ENCODE assay signal across 10 mouse cellular contexts in the genomic region with DNA sequence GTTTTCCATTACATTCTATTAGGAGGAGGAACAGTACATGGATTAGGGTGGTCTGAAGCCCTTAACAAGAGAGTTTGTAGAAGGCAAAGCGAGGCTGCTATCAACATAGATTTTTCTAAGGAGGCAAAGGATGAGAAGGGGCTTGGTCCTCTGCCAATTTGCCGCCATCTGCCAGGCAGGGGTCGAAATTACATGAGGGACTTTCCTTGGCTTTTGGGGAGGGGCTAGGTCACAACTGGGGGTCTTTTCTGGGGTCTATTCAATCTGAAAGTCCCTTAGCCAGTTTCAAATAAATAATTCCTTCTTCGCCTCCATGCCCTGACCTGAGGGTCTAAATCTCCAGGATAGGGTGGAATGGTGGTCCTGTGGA. TPM values are rescaled to one million over a fixed set of nuclear protein-coding genes. Genes with fewer than 3 reads are reported as not detected.
A peak's percentile ranks its signal among the peaks of the same experiment; 100 is the strongest.
DNase-seq lines count a peak whose midpoint lies in the region; ATAC-seq lines count a peak whose summit lies in the region.
"Had no signal": no experiment of that assay in that cellular context is flagged by ENCODE, and none has a peak within 500 bp of the region (broad histone marks: within the 10 kb centered on the region; RNA-seq: fewer than 3 reads in every experiment).

Npas4 (minus strand) TSS at position 61 of the 370 bp plus-strand sequence.

- no peaks in the 10 kb centered on the region for H3K36me3 ChIP-seq in forebrain, embryonic 10.5 days (replicated peaks)
- H3K36me3 ChIP-seq in intestine, embryonic 14.5 days (ENCODE audit: control insufficient read depth, insufficient read depth, low read length) = no peaks in the 10 kb centered on the region
- H3K36me3 ChIP-seq in neural tube, embryonic 14.5 days (ENCODE audit: control insufficient read depth, insufficient read depth, low read length) = no peaks in the 10 kb centered on the region

- H3K27me3 ChIP-seq in forebrain, embryonic 10.5 days (ENCODE audit: poor library complexity, severe bottlenecking) = peaks cover 74% of the 10 kb centered on the region
- H3K27me3 ChIP-seq in intestine, embryonic 14.5 days (replicated peaks; ENCODE audit: control insufficient read depth, insufficient read depth, low read length) = peaks cover 42% of the 10 kb centered on the region
- peaks cover 33% of the 10 kb centered on the region for H3K27me3 ChIP-seq in neural tube, embryonic 14.5 days (ENCODE audit: control insufficient read depth, insufficient read depth, low read length)

- 20% methylated on average over 4 of the region's 4 CpGs for WGBS in forebrain, embryonic 10.5 days
- WGBS in intestine, embryonic 14.5 days = 19% methylated on average over 4 of the region's 4 CpGs
- 18% methylated on average over 4 of the region's 4 CpGs for WGBS in neural tube, embryonic 14.5 days

- H3K9ac ChIP-seq in intestine, embryonic 14.5 days (ENCODE audit: low read length) = no peak within 1 kb of the TSS
- H3K9ac ChIP-seq in neural tube, embryonic 14.5 days (replicated peaks; ENCODE audit: low read depth, low read length) = peak within 1 kb of the TSS; percentile 62

- no peaks in the 10 kb centered on the region for H3K9me3 ChIP-seq in forebrain, embryonic 10.5 days
- no peaks in the 10 kb centered on the region for H3K9me3 ChIP-seq in intestine, embryonic 14.5 days (ENCODE audit: control insufficient read depth, low read length)
- H3K9me3 ChIP-seq in neural tube, embryonic 14.5 days (ENCODE audit: control insufficient read depth, low read length) = no peaks in the 10 kb centered on the region

- peak within 1 kb of the TSS; percentile 35 for H3K4me3 ChIP-seq in forebrain, embryonic 10.5 days
- H3K4me3 ChIP-seq in intestine, embryonic 14.5 days (ENCODE audit: low read depth, low read length) = peak within 1 kb of the TSS; percentile 15; the same call in 1 of the 2 replicates
- H3K4me3 ChIP-seq in neural tube, embryonic 14.5 days (ENCODE audit: low read depth, low read length) = peak within 1 kb of the TSS; percentile 46

- peak within 1 kb of the TSS; percentile 20 for H3K4me2 ChIP-seq in intestine, embryonic 14.5 days (ENCODE audit: low read length)
- H3K4me2 ChIP-seq in neural tube, embryonic 14.5 days (ENCODE audit: low read depth, low read length) = peak within 1 kb of the TSS; percentile 71

- DNase-seq in layer of hippocampus, adult 18-20 months (ENCODE audit: low spot score in 2 of 2) = no peak
- no peak for DNase-seq in layer of hippocampus, adult 9-10 months (ENCODE audit: low spot score)
- no peak for DNase-seq in forebrain, embryonic 10.5 days (ENCODE audit: extremely low spot score, low spot score)
- DNase-seq in intestine, embryonic 14.5 days (ENCODE audit: low spot score) = no peak
- no peak for DNase-seq in layer of hippocampus, postnatal 14 days (ENCODE audit: low spot score in 2 of 2)
- DNase-seq in cerebellum, postnatal 4 days (ENCODE audit: low spot score in 2 of 2) = no peak
- DNase-seq: adrenal gland, adult 8-10 months had no signal

- peaks cover 15% of the 10 kb centered on the region for H3K4me1 ChIP-seq in forebrain, embryonic 10.5 days
- H3K4me1 ChIP-seq in intestine, embryonic 14.5 days (replicated peaks; ENCODE audit: control insufficient read depth, insufficient read depth, low read length) = 0 out of 2 replicates have a peak, but pooled peaks cover 4% of the 10 kb centered on the region
- H3K4me1 ChIP-seq in neural tube, embryonic 14.5 days (ENCODE audit: control insufficient read depth, insufficient read depth, low read length) = peaks cover 17% of the 10 kb centered on the region

- H3K27ac ChIP-seq in forebrain, embryonic 10.5 days = no peak within 1 kb of the TSS
- H3K27ac ChIP-seq in intestine, embryonic 14.5 days (ENCODE audit: low read depth) = no peak within 1 kb of the TSS
- H3K27ac ChIP-seq in neural tube, embryonic 14.5 days (ENCODE audit: low read depth, low read length) = peak within 1 kb of the TSS; percentile 67

- ATAC-seq in intestine, embryonic 14.5 days (replicated peaks; ENCODE audit: low FRiP score, low TSS enrichment, low read depth) = no peak
- ATAC-seq in neural tube, embryonic 14.5 days (ENCODE audit: low read depth) = 0 out of 2 replicates have a peak, but pooled peaks have one; percentile 10
- ATAC-seq in erythroblast, adult 5-6 weeks (replicated peaks; ENCODE audit: low FRiP score, poor library complexity, severe bottlenecking) = no peak

RNA-seq across cellular contexts. Expression of gene Npas4, which starts in this region (rescaled TPM):
- 10 to 100 TPM; 12.4 to 15.1 TPM for total RNA-seq in layer of hippocampus, adult 18-20 months (2021)
- not detected in 2 replicates for polyA plus RNA-seq in forebrain, embryonic 10.5 days (2016; fragmentation: Nextera tagmentation; extraction: Ambion mirVana)
- 0.31 and 0.42 TPM in 2 replicates for polyA plus RNA-seq in intestine, embryonic 14.5 days (2014; fragmentation: Nextera tagmentation; extraction: Ambion mirVana)
- polyA plus RNA-seq in neural tube, embryonic 14.5 days (2014; fragmentation: Nextera tagmentation; extraction: Ambion mirVana) = 0.35 and 0.48 TPM in 2 replicates
- total RNA-seq in erythroblast, adult 5-6 weeks (2015; ENCODE audit: low replicate concordance) = not detected in 2 replicates
- not detected in 2 replicates for total RNA-seq in erythroblast, adult 5-6 weeks (2017; ENCODE audit: low replicate concordance)
- total RNA-seq in layer of hippocampus, postnatal 14 days (2021) = 10 to 100 TPM in 1 of 2 experiments, 1 to 10 TPM in 1; 5.1 to 10.5 TPM
- polyA plus RNA-seq: lung, embryonic 16.5 days had no signal

Comparison
In these comparisons a context has a peak if more than half of its experiments do, and no peak if none do; other contexts are left out.
1. RNA of gene Npas4 (total RNA-seq): 12.4 to 15.1 TPM in layer of hippocampus, adult 18-20 months and 5.1 to 10.5 TPM in layer of hippocampus, postnatal 14 days; not detected in erythroblast, adult 5-6 weeks; every median in the first group is over 4 times any median in the second.
2. Peak in ATAC-seq, H3K4me3 ChIP-seq, H3K27ac ChIP-seq, H3K9ac ChIP-seq and H3K4me2 ChIP-seq in neural tube, embryonic 14.5 days; RNA of the gene not detected or under 1 TPM.
3. Peak in every context shown above with its lines, with median percentiles within 50 percentile points of each other: H3K4me3 ChIP-seq.